Mouse (Mus musculus): ENCODE measurements around the gene Ubtf. TPM values are rescaled to one million over a fixed set of nuclear protein-coding genes. Genes with fewer than 3 reads are reported as not detected.

Gene Ubtf
- 13.2 and 18.6 TPM in 2 replicates for polyA plus RNA-seq (2012; rRNA removed; ENCODE audit: low replicate concordance)

GRCm38 (mm10) chr11:102319410-102319792 lies at the start of gene Ubtf:
Gene Ubtf (minus strand): TSS chr11:102319742.

GRCm38 (mm10) chr11:102366103-102366502 lies 46.6 kb upstream of the Ubtf start, which contains the start of gene Slc4a1:
Gene Slc4a1 (minus strand): TSS chr11:102366203.

GRCm38 (mm10) chr11:102296491-102297472 lies 22.8 kb downstream of the Ubtf start, which contains the start of gene Atxn7l3:
Gene Atxn7l3 (minus strand): TSS chr11:102296631.

DNA sequence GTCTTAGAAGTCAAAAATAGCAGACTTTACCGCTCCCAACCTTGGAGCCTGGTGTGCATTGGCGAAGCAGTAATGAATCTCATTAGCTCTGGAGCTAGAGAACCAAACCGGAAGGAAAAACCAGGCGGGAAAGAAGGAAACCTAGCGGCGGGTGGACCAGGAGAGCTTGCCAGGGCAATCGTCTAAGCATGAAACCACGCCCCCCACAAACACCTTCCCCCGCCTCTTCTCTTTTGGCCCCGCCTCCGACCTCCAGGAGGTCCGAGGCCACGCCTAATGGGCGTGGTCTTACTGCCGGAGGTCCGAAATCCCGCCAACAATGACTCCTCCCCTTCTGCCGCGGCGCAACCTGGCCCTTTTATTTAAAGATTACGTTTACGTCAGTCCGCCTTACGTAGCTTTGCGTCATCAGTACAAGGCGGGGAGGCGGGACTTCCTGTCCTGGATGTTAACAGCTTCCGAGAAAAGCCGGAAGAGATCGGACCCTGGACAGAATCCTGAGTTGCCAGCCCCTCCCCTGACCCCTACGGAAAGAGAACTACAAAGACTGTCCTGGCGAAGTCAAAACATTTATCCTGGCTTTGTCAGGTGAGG lies 34.9 kb downstream of the Ubtf start, which contains the start of gene Tmub2:
Tmub2 (plus strand) TSS at position 431 of the 594 bp plus-strand sequence.

DNA sequence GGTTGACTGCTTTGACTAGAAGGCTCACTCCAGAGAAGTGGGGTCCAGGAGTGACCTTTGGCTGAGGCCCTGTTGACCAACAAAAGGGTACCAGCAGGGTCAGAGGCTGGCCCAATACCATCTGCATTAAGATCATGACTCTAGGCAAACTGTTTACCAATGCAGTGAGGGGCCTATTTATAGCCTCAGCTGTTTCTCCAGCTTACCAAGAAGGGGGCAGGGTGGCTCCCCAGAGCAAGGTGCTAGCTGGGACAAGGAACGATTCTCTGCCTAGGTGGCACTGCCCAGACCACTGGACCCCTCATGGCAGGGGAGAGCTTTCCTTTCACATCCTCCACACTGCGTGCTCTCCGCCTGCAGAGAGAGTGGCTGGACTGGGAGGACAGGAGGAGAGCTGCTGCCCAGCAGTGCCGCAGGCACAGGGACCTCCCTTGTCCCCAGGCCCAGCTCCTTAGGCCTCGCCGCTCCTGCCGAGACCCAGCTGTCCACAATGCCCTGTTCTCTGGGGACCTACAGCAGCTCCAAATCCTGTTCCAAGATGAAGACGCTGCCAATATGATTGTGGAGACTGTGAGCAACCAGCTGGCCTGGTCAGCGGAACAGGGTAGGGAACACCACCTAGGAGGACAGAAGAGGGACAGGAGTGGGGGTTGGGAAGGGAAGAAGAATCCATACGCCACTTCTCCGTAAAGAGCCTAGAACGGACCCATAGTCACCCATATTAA lies 50.9 kb downstream of the Ubtf start, which contains the start of gene Asb16:
Asb16 (plus strand) TSS at position 224 of the 725 bp plus-strand sequence.

Other genes with a start within 250 kb of the Ubtf start
- 1.8 and 2.1 TPM in 2 replicates for gene Mpp2, start 231.2 kb downstream of the Ubtf start, polyA plus RNA-seq (2012; rRNA removed; ENCODE audit: low replicate concordance)
- gene Ppy, start 218.4 kb downstream of the Ubtf start, polyA plus RNA-seq (2012; rRNA removed; ENCODE audit: low replicate concordance), result 10.5 TPM in 1 of 2 replicates, not detected in the other
- gene Pyy, start 211.9 kb downstream of the Ubtf start, polyA plus RNA-seq (2012; rRNA removed; ENCODE audit: low replicate concordance), result 92.0 and 116 TPM in 2 replicates
- 52.0 and 86.9 TPM in 2 replicates for gene Nags, start 174.2 kb downstream of the Ubtf start, polyA plus RNA-seq (2012; rRNA removed; ENCODE audit: low replicate concordance)
- 13.8 and 14.3 TPM in 2 replicates for gene Tmem101, start 163.3 kb downstream of the Ubtf start, polyA plus RNA-seq (2012; rRNA removed; ENCODE audit: low replicate concordance)
- gene Lsm12, start 134.4 kb downstream of the Ubtf start, polyA plus RNA-seq (2012; rRNA removed; ENCODE audit: low replicate concordance), result 24.2 and 28.7 TPM in 2 replicates
- gene G6pc3, start 130.1 kb downstream of the Ubtf start, polyA plus RNA-seq (2012; rRNA removed; ENCODE audit: low replicate concordance), result 64.1 and 84.2 TPM in 2 replicates
- 75.7 and 76.7 TPM in 2 replicates for gene Hdac5, start 89.6 kb downstream of the Ubtf start, polyA plus RNA-seq (2012; rRNA removed; ENCODE audit: low replicate concordance)
- 4.6 and 4.9 TPM in 2 replicates for gene BC030867, start 70.9 kb downstream of the Ubtf start, polyA plus RNA-seq (2012; rRNA removed; ENCODE audit: low replicate concordance)
- 0.32 and 2.3 TPM in 2 replicates for gene Asb16, start 51.0 kb downstream of the Ubtf start, polyA plus RNA-seq (2012; rRNA removed; ENCODE audit: low replicate concordance)
- gene Tmub2, start 34.8 kb downstream of the Ubtf start, polyA plus RNA-seq (2012; rRNA removed; ENCODE audit: low replicate concordance), result 44.7 and 54.3 TPM in 2 replicates
- 25.5 and 36.4 TPM in 2 replicates for gene Atxn7l3, start 23.1 kb downstream of the Ubtf start, polyA plus RNA-seq (2012; rRNA removed; ENCODE audit: low replicate concordance)
- 0.06 TPM in 1 of 2 replicates, not detected in the other for gene Slc4a1, start 46.5 kb upstream of the Ubtf start, polyA plus RNA-seq (2012; rRNA removed; ENCODE audit: low replicate concordance)
- 4.5 and 5.1 TPM in 2 replicates for gene Rundc3a, start 73.7 kb upstream of the Ubtf start, polyA plus RNA-seq (2012; rRNA removed; ENCODE audit: low replicate concordance)
- 578 and 741 TPM in 2 replicates for gene Slc25a39, start 88.2 kb upstream of the Ubtf start, polyA plus RNA-seq (2012; rRNA removed; ENCODE audit: low replicate concordance)
- 118 and 121 TPM in 2 replicates for gene Grn, start 110.6 kb upstream of the Ubtf start, polyA plus RNA-seq (2012; rRNA removed; ENCODE audit: low replicate concordance)
- gene Fam171a2, start 127.9 kb upstream of the Ubtf start, polyA plus RNA-seq (2012; rRNA removed; ENCODE audit: low replicate concordance), result 4.1 and 8.3 TPM in 2 replicates
- 4.6 and 5.7 TPM in 2 replicates for gene Itga2b, start 150.4 kb upstream of the Ubtf start, polyA plus RNA-seq (2012; rRNA removed; ENCODE audit: low replicate concordance)
- 11.1 and 15.6 TPM in 2 replicates for gene Gpatch8, start 236.7 kb upstream of the Ubtf start, polyA plus RNA-seq (2012; rRNA removed; ENCODE audit: low replicate concordance)